Mouse (Mus musculus): Measurements from ENCODE around the gene Csrnp1.

DNA sequence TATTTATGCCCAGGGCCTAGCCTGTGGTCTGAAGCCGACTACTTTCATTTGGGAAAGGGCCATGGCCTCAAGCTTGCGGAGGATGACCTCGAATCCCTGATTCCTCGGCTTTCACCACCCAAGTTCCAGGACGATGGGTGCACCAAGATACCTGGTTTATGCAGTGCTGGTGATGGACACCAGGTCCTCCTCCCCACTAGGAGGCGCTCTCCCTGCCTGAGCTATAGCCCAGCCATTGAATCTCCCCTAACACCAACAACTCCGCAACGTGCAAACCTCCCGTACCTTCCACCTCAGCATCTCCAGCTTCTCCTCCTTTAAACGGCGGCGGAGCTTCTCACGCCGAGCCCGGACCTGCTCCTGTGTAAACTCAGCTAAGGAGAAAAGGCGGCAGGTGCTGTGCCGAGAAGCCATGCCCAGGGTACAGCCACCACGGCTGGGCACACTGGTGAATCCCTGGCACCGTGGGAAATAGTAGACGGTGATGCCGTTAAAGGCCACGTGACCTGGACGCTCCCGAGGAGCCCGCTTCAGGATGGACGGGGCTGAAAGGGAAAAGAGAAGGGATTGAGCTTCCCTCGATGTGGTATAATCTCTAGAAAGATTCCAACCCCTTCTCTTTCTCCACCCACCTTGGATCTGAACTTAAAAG, 10.5 kb downstream of the Csrnp1 start:
- TF ChIP-seq CTCF (IDR thresholded peaks at IDR 0.05; ENCODE audit: insufficient read depth, low read depth, low read length): no peak
- no peak for TF ChIP-seq POLR2A (IDR thresholded peaks at IDR 0.05; ENCODE audit: insufficient read depth, low read depth, low read length)
